Mouse (Mus musculus) megakaryocyte progenitor cell, adult 5-6 weeks (primary cell): ENCODE data around the gene Eef2. TPM values are rescaled to one million over a fixed set of nuclear protein-coding genes. Genes with fewer than 3 reads are reported as not detected.
"Not testable (repeated sequence)": the region's sequence is repeated elsewhere in the genome, so short reads cannot be mapped to it uniquely, and the experiment has no call there.

Experiments
- ATAC-seq: replicated peaks from 2 replicates; pipeline ENCODE4 v1.8.0; 2016; ENCODE audit warnings: mild to moderate bottlenecking, moderate TSS enrichment, inconsistent platforms; ENCODE audit not compliant: poor library complexity
- total RNA-seq, 2 experiments: library from RNA; stranded (forward) in 1 of 2; stranded (reverse) in 1 of 2; fragments of 157-497, 149-512 nt in 1 of 2; fragments of 200-1000 nt in 1 of 2; gene quantifications; 2 replicates each; pipeline versions ENCODE4 v1.2.3 to v1.2.4; 2015 to 2017

Gene Eef2
- total RNA-seq, 2 experiments from 2014 or later: 526 to 1,508 TPM

GRCm38 (mm10) chr10:81145778-81146177 lies 30.7 kb upstream of the Eef2 start:
- no peak for ATAC-seq

- no peak for ATAC-seq
Measured at GRCm38 (mm10) chr10:81146296-81146695, 30.1 kb upstream of the Eef2 start.

GRCm38 (mm10) chr10:81151261-81151660 lies 25.2 kb upstream of the Eef2 start:
- ATAC-seq: no peak

- no peak for ATAC-seq
Measured at GRCm38 (mm10) chr10:81152609-81153008, 23.8 kb upstream of the Eef2 start.

- no peak for ATAC-seq
Measured at GRCm38 (mm10) chr10:81154313-81154712, 22.1 kb upstream of the Eef2 start.

GRCm38 (mm10) chr10:81154736-81155135 lies 21.7 kb upstream of the Eef2 start:
- ATAC-seq: no peak

- peak; percentile 35; the same call in 1 of the 2 replicates for ATAC-seq
Measured at GRCm38 (mm10) chr10:81161602-81162317, 14.7 kb upstream of the Eef2 start.

GRCm38 (mm10) chr10:81162318-81162652 lies 14.1 kb upstream of the Eef2 start:
- ATAC-seq: peak; percentile 51

GRCm38 (mm10) chr10:81165118-81165517 lies 11.3 kb upstream of the Eef2 start:
- no peak for ATAC-seq

GRCm38 (mm10) chr10:81167200-81168086 lies 9.0 kb upstream of the Eef2 start, which contains the start of gene Pias4:
Gene Pias4, minus strand, starts transcription at chr10:81167923.
- ATAC-seq: peak; percentile 89

- ATAC-seq: peak; percentile 24
Measured at GRCm38 (mm10) chr10:81168087-81168431, 8.4 kb upstream of the Eef2 start.

GRCm38 (mm10) chr10:81168521-81169244 lies 7.7 kb upstream of the Eef2 start:
- ATAC-seq: peak; percentile 59

GRCm38 (mm10) chr10:81169411-81169900 lies 7.0 kb upstream of the Eef2 start:
- ATAC-seq: peak; percentile 41

GRCm38 (mm10) chr10:81173132-81173531 lies 3.3 kb upstream of the Eef2 start:
- ATAC-seq: peak; percentile 42

GRCm38 (mm10) chr10:81174617-81175344 lies 1.6 kb upstream of the Eef2 start:
- ATAC-seq: peak; percentile 65

GRCm38 (mm10) chr10:81175345-81175701 lies 1.1 kb upstream of the Eef2 start:
- ATAC-seq: not testable (repeated sequence)

GRCm38 (mm10) chr10:81175936-81176465 lies 430 bp upstream of the Eef2 start:
- no peak for ATAC-seq

GRCm38 (mm10) chr10:81177491-81177925 lies 1.1 kb downstream of the Eef2 start:
- ATAC-seq: no peak

- no peak for ATAC-seq
Measured at GRCm38 (mm10) chr10:81177958-81178712, 1.7 kb downstream of the Eef2 start.

- no peak for ATAC-seq
Measured at GRCm38 (mm10) chr10:81178927-81179326, 2.5 kb downstream of the Eef2 start.
